Mouse (Mus musculus): ENCODE data around the gene Spint2.

GRCm38 (mm10) chr7:29230560-29230959, 51.2 kb downstream of the Spint2 start:
- TF ChIP-seq EP300 (IDR thresholded peaks at IDR 0.05; ENCODE audit: insufficient read depth, low read depth, low read length) (no peak), CTCF (IDR thresholded peaks at IDR 0.05; ENCODE audit: low read depth, low read length) (no peak)

Data from ES-Bruce4 (cell line).